Mouse (Mus musculus) erythroblast, embryonic 14.5 days (primary cell): ENCODE measurements around the gene Mfap4. TPM values are rescaled to one million over a fixed set of nuclear protein-coding genes. Genes with fewer than 3 reads are reported as not detected.

Experiments used
- H3K27me3 ChIP-seq: 2 replicates; pipeline ENCODE4 v1.6.1; 2012; ENCODE audit warnings: inconsistent platforms; ENCODE audit not compliant: control insufficient read depth
- H3K36me3 ChIP-seq: 2 replicates; pipeline ENCODE4 v1.6.1; 2012; ENCODE audit warnings: mild to moderate bottlenecking, inconsistent platforms; ENCODE audit not compliant: control insufficient read depth
- H3K4me1 ChIP-seq: 2 replicates; pipeline ENCODE4 v1.6.1; 2012; ENCODE audit warnings: inconsistent platforms; ENCODE audit not compliant: control insufficient read depth
- H3K4me3 ChIP-seq: replicated peaks from 2 replicates; pipeline ENCODE3; 2012; ENCODE audit warnings: moderate library complexity, mild to moderate bottlenecking, inconsistent platforms
- H3K9me3 ChIP-seq: 2 replicates; pipeline ENCODE4 v1.6.1; 2012; ENCODE audit warnings: low read length, inconsistent platforms, mixed read lengths; ENCODE audit not compliant: control insufficient read depth
- GATA1 ChIP-seq: IDR thresholded peaks from 2 replicates; pipeline ENCODE4 v1.6.1; 2012; ENCODE audit warnings: low read length, inconsistent platforms, mixed read lengths
- TAL1 ChIP-seq: IDR thresholded peaks from 3 replicates; pipeline ENCODE4 v1.6.1; 2012; ENCODE audit warnings: low read length, inconsistent platforms, mixed read lengths
- polyA plus RNA-seq: library from polyadenylated mRNA; stranded (reverse); fragments of >175 nt; gene quantifications from 2 replicates; pipeline ENCODE4 v1.2.3, GENCODE M21; 2012

The Mfap4 gene
- polyA plus RNA-seq, 1 experiment, result not detected

- TF ChIP-seq TAL1, result no peak
- no peak for TF ChIP-seq GATA1
- H3K36me3 ChIP-seq, result no peaks in the 10 kb centered on the region
- H3K27me3 ChIP-seq, result no peaks in the 10 kb centered on the region; the same call in 1 of the 2 replicates
- H3K9me3 ChIP-seq, result no peaks in the 10 kb centered on the region
- no peaks in the 10 kb centered on the region for H3K4me1 ChIP-seq
- H3K4me3 ChIP-seq, result no peak overlapping the region
These were observed 6.4 kb upstream of the Mfap4 start for GRCm38 (mm10) chr11:61478788-61479187.

- Histone ChIP-seq H3K27me3 (no peaks in the 10 kb centered on the region; the same call in 1 of the 2 replicates), H3K4me3 (no peak overlapping the region), H3K4me1 (no peaks in the 10 kb centered on the region), H3K9me3 (no peaks in the 10 kb centered on the region), H3K36me3 (no peaks in the 10 kb centered on the region)
- TF ChIP-seq TAL1, result no peak
- no peak for TF ChIP-seq GATA1
These were observed 3.8 kb upstream of the Mfap4 start for GRCm38 (mm10) chr11:61481239-61482090.

DNA sequence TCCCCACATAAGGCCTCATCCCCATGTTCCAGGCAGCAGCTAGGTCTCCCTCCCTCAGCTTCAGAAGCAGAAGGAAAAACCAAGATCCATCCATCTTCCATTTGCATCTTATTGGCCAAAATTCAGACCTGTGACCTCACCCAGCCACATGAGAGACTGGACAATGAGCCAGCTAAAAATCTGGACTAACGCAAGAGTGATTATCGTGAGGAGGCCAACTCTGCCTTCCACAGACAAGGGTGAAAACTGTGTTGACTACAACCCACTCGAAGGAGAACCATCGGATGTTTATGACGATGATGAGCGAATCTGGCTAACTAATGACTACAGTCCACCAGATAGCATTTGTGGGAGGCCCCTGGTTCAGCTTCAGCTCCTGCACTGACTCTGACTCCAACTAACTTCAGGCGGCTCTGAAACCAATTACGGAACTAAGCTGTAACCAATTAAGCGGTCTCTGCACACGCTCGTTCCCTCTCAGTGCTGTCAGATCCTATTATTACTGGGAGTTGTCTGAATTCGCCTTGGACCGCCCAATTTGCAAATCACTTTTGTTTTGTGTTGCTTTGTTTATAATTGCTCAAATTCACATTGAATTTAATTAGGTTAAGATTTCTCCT is 1.9 kb upstream of the Mfap4 start:
- TF ChIP-seq GATA1, result no peak
- TF ChIP-seq TAL1, result no peak
- H3K27me3 ChIP-seq, result no peaks in the 10 kb centered on the region

GRCm38 (mm10) chr11:61484256-61484612 is 997 bp upstream of the Mfap4 start:
- no peak overlapping the region for H3K4me3 ChIP-seq
- TF ChIP-seq TAL1 (no peak), GATA1 (no peak)
- H3K4me1 ChIP-seq, result no peaks in the 10 kb centered on the region
- no peaks in the 10 kb centered on the region for H3K9me3 ChIP-seq
- H3K27me3 ChIP-seq, result no peaks in the 10 kb centered on the region
- peaks cover 13% of the 10 kb centered on the region for H3K36me3 ChIP-seq

More for the DNA sequence above, 1.9 kb upstream of the Mfap4 start:
- Histone ChIP-seq H3K4me3 (no peak overlapping the region), H3K9me3 (no peaks in the 10 kb centered on the region), H3K4me1 (no peaks in the 10 kb centered on the region), H3K36me3 (peaks cover 4% of the 10 kb centered on the region)

GRCm38 (mm10) chr11:61485541-61486457 is 568 bp downstream of the Mfap4 start:
- no peaks in the 10 kb centered on the region for H3K27me3 ChIP-seq
- no peaks in the 10 kb centered on the region; the same call in 1 of the 2 replicates for H3K4me1 ChIP-seq
- no peaks in the 10 kb centered on the region for H3K9me3 ChIP-seq
- H3K4me3 ChIP-seq, result no peak overlapping the region
- no peak for TF ChIP-seq TAL1
- TF ChIP-seq GATA1, result no peak
- H3K36me3 ChIP-seq, result peaks cover 28% of the 10 kb centered on the region

GRCm38 (mm10) chr11:61486458-61487219 is 1.4 kb downstream of the Mfap4 start:
- no peaks in the 10 kb centered on the region; the same call in 1 of the 2 replicates for H3K4me1 ChIP-seq
- no peaks in the 10 kb centered on the region for H3K9me3 ChIP-seq
- no peak overlapping the region for H3K4me3 ChIP-seq
- H3K27me3 ChIP-seq, result no peaks in the 10 kb centered on the region
- peaks cover 37% of the 10 kb centered on the region for H3K36me3 ChIP-seq
- TF ChIP-seq TAL1 (no peak), GATA1 (no peak)

GRCm38 (mm10) chr11:61487401-61487800 is 2.2 kb downstream of the Mfap4 start:
- H3K4me1 ChIP-seq, result peaks cover 1% of the 10 kb centered on the region
- TF ChIP-seq GATA1, result no peak
- no peak for TF ChIP-seq TAL1
- H3K27me3 ChIP-seq, result no peaks in the 10 kb centered on the region
- H3K4me3 ChIP-seq, result no peak overlapping the region
- H3K9me3 ChIP-seq, result no peaks in the 10 kb centered on the region
- H3K36me3 ChIP-seq, result peaks cover 42% of the 10 kb centered on the region

DNA sequence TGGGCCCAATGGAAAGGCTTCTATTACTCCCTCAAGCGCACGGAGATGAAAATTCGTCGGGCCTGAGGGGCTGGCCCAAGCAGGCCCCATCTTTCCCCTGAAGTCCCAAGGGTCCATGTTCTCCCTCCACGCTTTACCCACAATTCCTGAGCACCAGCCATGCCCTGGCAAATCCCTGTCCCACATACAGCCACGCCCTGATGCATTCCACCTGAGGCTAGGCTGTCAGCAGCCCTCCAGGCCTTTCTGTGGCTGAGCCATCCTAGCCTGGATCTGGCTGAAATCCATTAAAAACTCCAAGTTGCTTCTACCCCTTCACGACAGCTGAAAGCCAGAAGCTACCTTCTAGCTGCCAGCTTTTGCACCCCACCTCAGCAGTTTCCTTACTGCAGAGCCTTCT is 2.7 kb downstream of the Mfap4 start:
- Histone ChIP-seq H3K9me3 (no peaks in the 10 kb centered on the region), H3K4me1 (peaks cover 7% of the 10 kb centered on the region), H3K4me3 (no peak overlapping the region), H3K27me3 (no peaks in the 10 kb centered on the region), H3K36me3 (peaks cover 46% of the 10 kb centered on the region)
- TF ChIP-seq TAL1 (no peak), GATA1 (no peak)
